Mouse (Mus musculus) CH12.LX (cell line): ENCODE results near the gene Pcgf3. TPM values are rescaled to one million over a fixed set of nuclear protein-coding genes. Genes with fewer than 3 reads are reported as not detected.

Experiments used
- DNase-seq: peaks from one replicate; pipeline ENCODE4 v3.0.0-alpha.2; 2013; ENCODE audit errors: extremely low read depth
- H3K27ac ChIP-seq: 2 replicates; pipeline ENCODE4 v1.5.1; 2012; ENCODE audit warnings: low read depth, mild to moderate bottlenecking, control low read depth, moderate library complexity; ENCODE audit not compliant: insufficient read depth
- H3K27me3 ChIP-seq: replicated peaks from 2 replicates; pipeline ENCODE3; 2012; ENCODE audit warnings: inconsistent platforms
- H3K36me3 ChIP-seq, 2 experiments: replicated peaks in 1 of 2; 2 replicates each; pipeline versions ENCODE3 to v1.6.1; 2012; ENCODE audit warnings: inconsistent platforms in 1 of 2, low read length in 1 of 2, mild to moderate bottlenecking in 1 of 2, mixed read lengths in 1 of 2, moderate library complexity in 1 of 2; ENCODE audit not compliant: control insufficient read depth in 1 of 2, insufficient read depth in 1 of 2
- H3K4me1 ChIP-seq, 2 experiments: 2 replicates each; pipeline ENCODE4 v1.6.1; 2012; ENCODE audit warnings: inconsistent platforms in 1 of 2, moderate library complexity in 1 of 2; ENCODE audit not compliant: insufficient read depth in 2 of 2, control insufficient read depth in 1 of 2
- H3K4me2 ChIP-seq: 2 replicates; pipeline ENCODE4 v1.6.1; 2012; ENCODE audit warnings: low read depth, mild to moderate bottlenecking, control low read depth; ENCODE audit not compliant: poor library complexity, insufficient read depth, severe bottlenecking
- H3K4me3 ChIP-seq, 3 experiments: fragments of 150-350 bp in 1 of 3; sonication (generic) in 1 of 3; replicated peaks in 1 of 3; 2 replicates each; pipeline versions ENCODE3 to v1.5.1; 2011 to 2012; ENCODE audit warnings: low read depth in 2 of 3, low read length in 2 of 3, mild to moderate bottlenecking in 2 of 3, moderate library complexity in 2 of 3, control low read depth in 1 of 3, improper control_type of control experiment in 1 of 3, inconsistent platforms in 1 of 3, mixed read lengths in 1 of 3; ENCODE audit not compliant: poor library complexity in 1 of 3
- H3K79me2 ChIP-seq: replicated peaks from 2 replicates; pipeline ENCODE4 v1.6.1; 2012; ENCODE audit warnings: mild to moderate bottlenecking, moderate library complexity; ENCODE audit not compliant: control insufficient read depth, poor library complexity, insufficient read depth, severe bottlenecking; ENCODE audit errors: extremely low read depth
- H3K9ac ChIP-seq: 2 replicates; pipeline ENCODE4 v1.6.1; 2012; ENCODE audit warnings: low read depth, mild to moderate bottlenecking, control low read depth, moderate library complexity; ENCODE audit not compliant: insufficient read depth
- H3K9me3 ChIP-seq: replicated peaks from 2 replicates; pipeline ENCODE3; 2012; ENCODE audit warnings: low read length, inconsistent platforms, mixed read lengths
- BHLHE40 ChIP-seq: IDR thresholded peaks from 2 replicates; pipeline ENCODE4 v1.6.1; 2011; ENCODE audit warnings: mild to moderate bottlenecking, low read depth, low read length, improper control_type of control experiment
- CHD1 ChIP-seq: IDR thresholded peaks from 2 replicates; pipeline ENCODE4 v1.6.1; 2012; ENCODE audit warnings: low read depth, low read length, improper control_type of control experiment, inconsistent platforms
- ELF1 ChIP-seq: IDR thresholded peaks from 2 replicates; pipeline ENCODE4 v1.6.1; 2014; ENCODE audit warnings: low read depth, mild to moderate bottlenecking, inconsistent platforms, low read length, improper control_type of control experiment
- EP300 ChIP-seq: IDR thresholded peaks from 2 replicates; pipeline ENCODE4 v1.6.1; 2011; ENCODE audit warnings: low read length, improper control_type of control experiment
- HCFC1 ChIP-seq: IDR thresholded peaks from 2 replicates; pipeline ENCODE4 v1.6.1; 2012; ENCODE audit warnings: low read depth, mild to moderate bottlenecking, inconsistent platforms, low read length, improper control_type of control experiment
- KAT2A ChIP-seq: IDR thresholded peaks from 2 replicates; pipeline ENCODE4 v1.6.1; 2012; ENCODE audit warnings: low read length, improper control_type of control experiment, inconsistent platforms; ENCODE audit not compliant: insufficient replicate concordance
- MAZ ChIP-seq: IDR thresholded peaks from 2 replicates; pipeline ENCODE4 v1.6.1; 2012; ENCODE audit warnings: low read depth, mild to moderate bottlenecking, inconsistent platforms, low read length, improper control_type of control experiment, moderate library complexity
- MEF2A ChIP-seq: IDR thresholded peaks from 2 replicates; pipeline ENCODE4 v1.6.1; 2014; ENCODE audit warnings: low read depth, mild to moderate bottlenecking, inconsistent platforms, low read length, improper control_type of control experiment, borderline replicate concordance
- MYC ChIP-seq: IDR thresholded peaks from 2 replicates; pipeline ENCODE4 v1.6.1; 2011; ENCODE audit warnings: low read depth, mild to moderate bottlenecking, improper control_type of control experiment, low read length
- NRF1 ChIP-seq: IDR thresholded peaks from 2 replicates; pipeline ENCODE4 v1.6.1; 2014; ENCODE audit warnings: low read depth, mild to moderate bottlenecking, inconsistent platforms, low read length, improper control_type of control experiment, moderate library complexity
- PAX5 ChIP-seq: IDR thresholded peaks from 2 replicates; pipeline ENCODE4 v1.6.1; 2012; ENCODE audit warnings: low read length, inconsistent platforms, mixed read lengths
- POLR2A ChIP-seq: IDR thresholded peaks from 2 replicates; pipeline ENCODE4 v1.6.1; 2011; ENCODE audit warnings: low read depth, mild to moderate bottlenecking, improper control_type of control experiment, low read length
- POLR2AphosphoS2 ChIP-seq: IDR thresholded peaks from 2 replicates; pipeline ENCODE4 v1.6.1; 2011; ENCODE audit warnings: low read depth, low read length, improper control_type of control experiment
- RCOR1 ChIP-seq: conservative IDR thresholded peaks from 2 replicates; pipeline ENCODE4 v1.6.1; 2012; ENCODE audit warnings: low read depth, mild to moderate bottlenecking, inconsistent platforms, low read length, improper control_type of control experiment
- TCF12 ChIP-seq: IDR thresholded peaks from 2 replicates; pipeline ENCODE4 v1.6.1; 2014; ENCODE audit warnings: low read depth, mild to moderate bottlenecking, inconsistent platforms, low read length, improper control_type of control experiment
- USF1 ChIP-seq: IDR thresholded peaks from 2 replicates; pipeline ENCODE4 v1.6.1; 2014; ENCODE audit warnings: low read depth, mild to moderate bottlenecking, inconsistent platforms, low read length, improper control_type of control experiment
- ZMIZ1 ChIP-seq: IDR thresholded peaks from 2 replicates; pipeline ENCODE4 v1.6.1; 2012; ENCODE audit warnings: low read depth, mild to moderate bottlenecking, inconsistent platforms, low read length, improper control_type of control experiment
- ZNF384 ChIP-seq: IDR thresholded peaks from 2 replicates; pipeline ENCODE4 v1.6.1; 2012; ENCODE audit warnings: low read depth, low read length, improper control_type of control experiment, inconsistent platforms
- dilution Hi-C: fragments of 300-500 bp; cut with MboI; formaldehyde crosslinking; loops from 2 replicates; pipeline ENCODE4 v1.14.3; 2020; ENCODE audit warnings: low sequenced_read_pairs; ENCODE audit not compliant: extremely low pct_unique_long_range_greater_than_20kb, extremely low pct_ligation_motif_present
- in situ Hi-C: fragments of 300-500 bp; cut with MboI; formaldehyde crosslinking; loops from 3 replicates; pipeline ENCODE4 v1.14.3; 2019; ENCODE audit warnings: low sequenced_read_pairs, low pct_ligation_motif_present, low pct_unique_long_range_greater_than_20kb, mixed read lengths
- polyA plus RNA-seq: library from polyadenylated mRNA; unstranded; fragments of >175 nt; gene quantifications from 2 replicates; pipeline ENCODE4 v1.2.1, GENCODE M21; 2012; ENCODE audit warnings: low read depth; ENCODE audit not compliant: insufficient read length
- total RNA-seq, 2 experiments: library from RNA; depleted of rRNA; stranded (reverse); fragments of 300-350 nt in 1 of 2; fragments of >200 nt in 1 of 2; gene quantifications; 2 replicates each; pipeline ENCODE4 v1.2.3; 2012 to 2014

Gene Pcgf3
- total and polyA plus RNA-seq, 3 experiments = 5.5 to 18.8 (median 6.0) TPM

- Histone ChIP-seq H3K4me3 (no peak overlapping the region), H3K79me2 (peaks cover 56% of the 10 kb centered on the region), H3K27me3 (no peaks in the 10 kb centered on the region), H3K4me2 (no peak overlapping the region), H3K9ac (no peak overlapping the region), H3K27ac (no peak overlapping the region), H3K9me3 (no peaks in the 10 kb centered on the region), H3K36me3 (peaks cover 0 to 26% of the 10 kb centered on the region in 2 experiments), H3K4me1 (peaks cover 4 to 29% of the 10 kb centered on the region in 2 experiments)
- TF ChIP-seq EP300 = no peak
- no peak for TF ChIP-seq ZNF384
- TF ChIP-seq PAX5 = no peak
- no peak for TF ChIP-seq MEF2A
- no peak for TF ChIP-seq POLR2A
- no peak for TF ChIP-seq ZMIZ1
- no peak for TF ChIP-seq BHLHE40
- TF ChIP-seq KAT2A = no peak
- TF ChIP-seq CHD1 = no peak
- TF ChIP-seq MAZ = no peak
- TF ChIP-seq ELF1 = no peak
- TF ChIP-seq POLR2AphosphoS2 = no peak
- TF ChIP-seq RCOR1 = no peak
- no peak for TF ChIP-seq TCF12
- dilution Hi-C loops = no loop called here
- in situ Hi-C loops = no loop called here
- no peak for DNase-seq
These were observed 5.6 kb downstream of the Pcgf3 start for GRCm38 (mm10) chr5:108466647-108467046.

GRCm38 (mm10) chr5:108469617-108470016 lies 8.6 kb downstream of the Pcgf3 start:
- H3K9ac ChIP-seq = no peak overlapping the region
- H3K4me2 ChIP-seq = no peak overlapping the region
- TF ChIP-seq MAZ (no peak), MYC (no peak)
- H3K79me2 ChIP-seq = peaks cover 32% of the 10 kb centered on the region
- no peak overlapping the region for H3K27ac ChIP-seq
- dilution Hi-C loops = no loop called here
- in situ Hi-C loops = no loop called here
- H3K4me1 ChIP-seq = peaks cover 0 to 2% of the 10 kb centered on the region in 2 experiments; a peak in 1 of 4 replicates
- peaks cover 14 to 54% of the 10 kb centered on the region in 2 experiments for H3K36me3 ChIP-seq
- H3K9me3 ChIP-seq = no peaks in the 10 kb centered on the region
- H3K4me3 ChIP-seq = no peak overlapping the region
- DNase-seq = no peak
- H3K27me3 ChIP-seq = no peaks in the 10 kb centered on the region

DNA sequence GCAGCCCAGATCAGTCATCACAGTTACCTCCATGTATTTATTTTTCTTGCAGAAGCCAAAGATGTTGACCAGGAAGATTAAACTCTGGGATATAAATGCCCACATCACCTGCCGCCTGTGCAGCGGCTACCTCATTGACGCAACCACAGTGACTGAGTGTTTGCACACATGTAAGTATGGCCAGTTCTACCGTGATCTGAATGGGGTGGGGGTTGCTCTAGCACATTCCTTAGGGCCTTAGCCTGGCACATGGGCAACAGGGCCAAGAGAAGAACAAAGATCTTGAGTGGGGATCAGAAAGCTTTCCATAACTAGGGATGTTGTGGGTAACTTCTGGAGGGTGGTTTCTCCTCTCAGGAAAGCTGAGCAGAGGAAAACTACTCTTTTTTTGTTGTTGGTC lies 12.7 kb downstream of the Pcgf3 start:
- no peak overlapping the region for H3K4me2 ChIP-seq
- dilution Hi-C loops (no loop called here), in situ Hi-C loops (no loop called here)
- TF ChIP-seq NRF1 (no peak), ELF1 (no peak), POLR2A (no peak), USF1 (no peak), HCFC1 (no peak)
- H3K4me3 ChIP-seq = no peak overlapping the region
- DNase-seq = no peak
- H3K27me3 ChIP-seq = no peaks in the 10 kb centered on the region
- peaks cover 9% of the 10 kb centered on the region for H3K79me2 ChIP-seq
- 0 out of 4 replicates have a peak, but pooled peaks cover 0 to 2% of the 10 kb centered on the region in 2 experiments for H3K4me1 ChIP-seq
- H3K36me3 ChIP-seq = peaks cover 45 to 79% of the 10 kb centered on the region in 2 experiments
- no peaks in the 10 kb centered on the region for H3K9me3 ChIP-seq
- no peak overlapping the region for H3K9ac ChIP-seq
- no peak overlapping the region for H3K27ac ChIP-seq
